Mouse (Mus musculus) embryonic facial prominence, embryonic 14.5 days (tissue): Measurements from ENCODE around the gene Vrk2. TPM values are rescaled to one million over a fixed set of nuclear protein-coding genes. Genes with fewer than 3 reads are reported as not detected.

Source experiments
- ATAC-seq: fragments of 200-750 bp; cut with Nextera tagmentation; 2 replicates; pipeline ENCODE4 v1.8.0; 2017; ENCODE audit warnings: low read depth, moderate number of reproducible peaks, moderate TSS enrichment
- DNase-seq: peaks from one replicate; pipeline ENCODE4 v3.0.0-alpha.2; 2015; ENCODE audit warnings: low spot score
- H3K27ac ChIP-seq: fragments of 300-500 bp; sonication (generic); replicated peaks from 2 replicates; pipeline ENCODE4 v1.5.1; 2014; ENCODE audit warnings: low read depth, mild to moderate bottlenecking, low read length, moderate library complexity
- H3K27me3 ChIP-seq: fragments of 300-500 bp; sonication (generic); replicated peaks from 2 replicates; pipeline ENCODE4 v1.6.1; 2014; ENCODE audit warnings: low read length; ENCODE audit not compliant: control insufficient read depth, insufficient read depth
- H3K36me3 ChIP-seq: fragments of 300-500 bp; sonication (generic); 2 replicates; pipeline ENCODE4 v1.6.1; 2014; ENCODE audit warnings: low read length, mixed read lengths; ENCODE audit not compliant: control insufficient read depth, insufficient read depth
- H3K4me1 ChIP-seq: fragments of 300-500 bp; sonication (generic); 2 replicates; pipeline ENCODE4 v1.6.1; 2014; ENCODE audit warnings: antibody characterized with exemption, low read length; ENCODE audit not compliant: control insufficient read depth, insufficient read depth
- H3K4me2 ChIP-seq: fragments of 300-500 bp; sonication (generic); 2 replicates; pipeline ENCODE4 v1.6.1; 2014; ENCODE audit warnings: low read depth, mild to moderate bottlenecking, low read length, moderate library complexity, mixed read lengths
- H3K4me3 ChIP-seq: fragments of 300-500 bp; sonication (generic); 2 replicates; pipeline ENCODE4 v1.5.1; 2014; ENCODE audit warnings: low read depth, mild to moderate bottlenecking, low read length
- H3K9ac ChIP-seq: fragments of 300-500 bp; sonication (generic); 2 replicates; pipeline ENCODE4 v1.6.1; 2014; ENCODE audit warnings: low read depth, mild to moderate bottlenecking, low read length, moderate library complexity, mixed read lengths
- H3K9me3 ChIP-seq: fragments of 300-500 bp; sonication (generic); 2 replicates; pipeline ENCODE4 v1.6.1; 2016; ENCODE audit warnings: low read length; ENCODE audit not compliant: control insufficient read depth
- WGBS: fragments of 180-500 bp; shearing (Covaris S2); extraction: QIAGEN DNeasy Blood & Tissue Kit; methylation state at CpG from one replicate; pipeline ENCODE4 v1.1.7; 2014; 5-methylcytosine and 5-hydroxymethylcytosine counted together
- polyA plus RNA-seq: library from polyadenylated mRNA; unstranded; fragments of >200 nt; fragmentation: Nextera tagmentation; extraction: Ambion mirVana; gene quantifications from 2 replicates; pipeline ENCODE4 v1.2.1, GENCODE M21; 2014

Vrk2 gene
- polyA plus RNA-seq, 1 experiment from 2014 or later = 18.9 TPM

- H3K36me3 ChIP-seq = no peaks in the 10 kb centered on the region
- no peak overlapping the region for H3K27ac ChIP-seq
- no peaks in the 10 kb centered on the region for H3K27me3 ChIP-seq
- H3K4me1 ChIP-seq = no peaks in the 10 kb centered on the region
- no peak for DNase-seq
- no peaks in the 10 kb centered on the region for H3K9me3 ChIP-seq
- ATAC-seq = no peak
- H3K4me2 ChIP-seq = no peak overlapping the region
- 70% methylated on average over 2 of the region's 2 CpGs for WGBS
- no peak overlapping the region for H3K9ac ChIP-seq
- H3K4me3 ChIP-seq = no peak overlapping the region
Observed at GRCm38 (mm10) chr11:26451228-26451627, 142.6 kb downstream of the Vrk2 start.

- Histone ChIP-seq H3K9ac (no peak overlapping the region), H3K4me1 (no peaks in the 10 kb centered on the region), H3K27me3 (no peaks in the 10 kb centered on the region), H3K4me2 (no peak overlapping the region), H3K27ac (no peak overlapping the region), H3K36me3 (no peaks in the 10 kb centered on the region), H3K4me3 (no peak overlapping the region), H3K9me3 (no peaks in the 10 kb centered on the region)
- 90% methylated on average over 1 of the region's 1 CpGs for WGBS
- ATAC-seq (no peak), DNase-seq (no peak)
Observed at GRCm38 (mm10) chr11:26450636-26451035, 143.2 kb downstream of the Vrk2 start.

GRCm38 (mm10) chr11:26449789-26450188 is 144.0 kb downstream of the Vrk2 start:
- Histone ChIP-seq H3K36me3 (no peaks in the 10 kb centered on the region), H3K9ac (no peak overlapping the region), H3K9me3 (no peaks in the 10 kb centered on the region), H3K4me1 (no peaks in the 10 kb centered on the region), H3K4me2 (no peak overlapping the region), H3K27ac (no peak overlapping the region), H3K27me3 (no peaks in the 10 kb centered on the region), H3K4me3 (no peak overlapping the region)
- DNase-seq (no peak), ATAC-seq (no peak)
- 88% methylated on average over 3 of the region's 3 CpGs for WGBS

DNA sequence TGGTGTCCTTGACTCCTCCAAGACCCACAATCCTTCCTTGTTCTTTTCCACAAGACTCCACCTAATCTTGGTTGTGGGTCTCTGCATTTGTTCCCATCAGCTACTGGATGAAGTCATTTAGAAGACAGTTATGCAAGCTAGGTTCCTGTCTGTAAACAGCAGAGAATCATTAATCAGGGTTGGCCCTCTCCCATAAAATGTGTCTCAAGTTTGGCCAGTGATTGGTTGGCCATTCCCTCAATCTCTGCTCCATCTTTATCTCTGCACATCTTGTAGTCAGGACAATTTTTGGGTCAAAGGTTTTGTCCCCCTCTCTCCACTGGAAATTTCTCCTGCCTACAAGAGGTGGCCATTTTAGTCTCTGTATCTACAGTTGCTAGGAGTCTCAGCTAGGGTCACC is 149.4 kb downstream of the Vrk2 start:
- H3K4me1 ChIP-seq = no peaks in the 10 kb centered on the region

GRCm38 (mm10) chr11:26441121-26441520 is 152.7 kb downstream of the Vrk2 start:
- no peak overlapping the region for H3K4me2 ChIP-seq
- no peaks in the 10 kb centered on the region for H3K27me3 ChIP-seq
- no peaks in the 10 kb centered on the region for H3K9me3 ChIP-seq
- no peak for ATAC-seq
- H3K9ac ChIP-seq = no peak overlapping the region
- WGBS = 74% methylated on average over 1 of the region's 1 CpGs
- no peaks in the 10 kb centered on the region for H3K4me1 ChIP-seq
- H3K36me3 ChIP-seq = no peaks in the 10 kb centered on the region
- H3K27ac ChIP-seq = no peak overlapping the region
- H3K4me3 ChIP-seq = no peak overlapping the region
- no peak for DNase-seq

More for the DNA sequence above, 149.4 kb downstream of the Vrk2 start:
- ATAC-seq = no peak
- H3K36me3 ChIP-seq = no peaks in the 10 kb centered on the region
- no peak overlapping the region for H3K4me3 ChIP-seq
- no peaks in the 10 kb centered on the region for H3K9me3 ChIP-seq
- no peak overlapping the region for H3K27ac ChIP-seq
- no peak overlapping the region for H3K9ac ChIP-seq
- H3K4me2 ChIP-seq = no peak overlapping the region
- no peaks in the 10 kb centered on the region for H3K27me3 ChIP-seq
- DNase-seq = no peak

- Histone ChIP-seq H3K4me2 (no peak overlapping the region), H3K4me1 (no peaks in the 10 kb centered on the region), H3K27me3 (no peaks in the 10 kb centered on the region), H3K9me3 (no peaks in the 10 kb centered on the region), H3K9ac (no peak overlapping the region), H3K36me3 (no peaks in the 10 kb centered on the region), H3K27ac (no peak overlapping the region), H3K4me3 (no peak overlapping the region)
- no peak for DNase-seq
- ATAC-seq = no peak
- WGBS = 71% methylated on average over 13 of the region's 13 CpGs
Observed at GRCm38 (mm10) chr11:26437818-26438217, 156.0 kb downstream of the Vrk2 start.

DNA sequence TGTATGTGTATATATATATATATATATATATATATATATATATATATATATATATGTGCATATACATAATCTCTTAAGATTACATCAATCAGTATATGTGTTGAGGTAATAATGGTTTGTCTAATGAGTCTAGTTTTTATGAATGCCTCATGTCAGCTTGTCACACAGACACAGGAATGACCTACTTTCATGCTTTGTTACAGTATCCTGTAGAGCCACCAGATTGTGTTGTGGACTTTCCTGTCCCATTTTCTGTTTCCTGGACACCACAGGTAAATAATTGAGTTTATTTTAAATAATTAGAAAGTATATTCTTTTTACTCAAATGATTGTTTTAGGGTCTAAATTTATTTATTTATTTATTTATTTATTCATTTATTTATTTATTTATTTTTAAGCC is 159.6 kb downstream of the Vrk2 start:
- H3K36me3 ChIP-seq = no peaks in the 10 kb centered on the region

DNA sequence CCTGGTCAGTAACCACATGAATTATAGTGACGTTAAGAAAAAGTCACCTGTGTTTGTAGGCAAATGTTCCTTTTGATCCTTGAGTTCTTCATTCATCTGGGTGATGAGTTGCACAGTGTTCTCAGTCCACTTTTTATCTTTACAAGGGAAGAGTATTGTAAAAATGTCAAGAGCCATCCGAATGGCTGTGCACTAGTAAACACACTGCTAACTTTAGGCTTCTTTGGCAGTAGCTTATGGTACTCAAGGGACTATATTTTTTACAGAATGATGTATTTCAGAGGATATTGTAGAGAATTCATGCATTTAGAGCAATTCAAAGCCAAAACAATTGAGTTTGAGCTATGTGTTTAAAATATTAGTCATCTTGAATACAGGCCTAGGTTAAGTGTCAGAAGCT is 172.3 kb downstream of the Vrk2 start:
- DNase-seq = no peak
- H3K9ac ChIP-seq = no peak overlapping the region
- peaks cover 6% of the 10 kb centered on the region; the same call in 1 of the 2 replicates for H3K36me3 ChIP-seq
- no peak overlapping the region for H3K27ac ChIP-seq
- H3K4me3 ChIP-seq = no peak overlapping the region
- WGBS = 91% methylated on average over 2 of the region's 2 CpGs
- H3K27me3 ChIP-seq = no peaks in the 10 kb centered on the region
- no peaks in the 10 kb centered on the region for H3K9me3 ChIP-seq
- no peak overlapping the region for H3K4me2 ChIP-seq
- no peaks in the 10 kb centered on the region for H3K4me1 ChIP-seq
- ATAC-seq = no peak

More for the DNA sequence above, 159.6 kb downstream of the Vrk2 start:
- Histone ChIP-seq H3K4me1 (no peaks in the 10 kb centered on the region), H3K9me3 (no peaks in the 10 kb centered on the region), H3K4me3 (no peak overlapping the region), H3K9ac (no peak overlapping the region), H3K4me2 (no peak overlapping the region), H3K27me3 (no peaks in the 10 kb centered on the region), H3K27ac (no peak overlapping the region)
- no peak for DNase-seq
- ATAC-seq = no peak
